In genomic region chr7:45632499-45632898, GRCm38 (mm10) we compare ENCODE assay signal across 8 mouse cellular contexts. TPM values are rescaled to one million over a fixed set of nuclear protein-coding genes. Genes with fewer than 3 reads are reported as not detected.
DNase-seq lines count a peak whose midpoint lies in the region; ATAC-seq and TF ChIP-seq lines count a peak whose summit lies in the region.

No protein-coding gene starts in this region.

- no peak overlapping the region for H3K9ac ChIP-seq in liver, embryonic 12.5 days
- peak overlapping the region; percentile 31 for H3K9ac ChIP-seq in stomach, postnatal 0 days (ENCODE audit: low read length)

- peak overlapping the region; percentile 34 for H3K4me3 ChIP-seq in left cerebral cortex, adult 2 months
- no peak overlapping the region for H3K4me3 ChIP-seq in liver, embryonic 12.5 days
- no peak overlapping the region; the same call in 1 of the 2 replicates for H3K4me3 ChIP-seq in stomach, postnatal 0 days (ENCODE audit: low read depth, low read length)

- no peak for ATAC-seq in liver, embryonic 12.5 days
- peak; percentile 39; the same call in 1 of the 2 replicates for ATAC-seq in stomach, postnatal 0 days (ENCODE audit: low FRiP score, low TSS enrichment)
- no peak for ATAC-seq in erythroblast, adult 5-6 weeks (replicated peaks; ENCODE audit: low FRiP score, poor library complexity, severe bottlenecking)

- no peaks in the 10 kb centered on the region for H3K9me3 ChIP-seq in liver, embryonic 12.5 days (replicated peaks)
- H3K9me3 ChIP-seq in stomach, postnatal 0 days (ENCODE audit: control insufficient read depth, low read length): no peaks in the 10 kb centered on the region

- H3K4me2 ChIP-seq in liver, embryonic 12.5 days: peak overlapping the region; percentile 42
- peak overlapping the region; percentile 41 for H3K4me2 ChIP-seq in stomach, postnatal 0 days (replicated peaks; ENCODE audit: low read depth)

- intact Hi-C loops in left cerebral cortex, adult 2 months (cut with DNase I): no loop called here
- intact Hi-C loops in heart, postnatal 10 days (cut with DNase I): no loop called here

- peak overlapping the region; percentile 64 for H3K27ac ChIP-seq in left cerebral cortex, adult 2 months
- H3K27ac ChIP-seq in liver, embryonic 12.5 days: no peak overlapping the region
- H3K27ac ChIP-seq in stomach, postnatal 0 days (replicated peaks): no peak overlapping the region

- H3K36me3 ChIP-seq in liver, embryonic 12.5 days: peaks cover 6% of the 10 kb centered on the region; the same call in 1 of the 2 replicates
- 0 out of 2 replicates have a peak, but pooled peaks cover 2% of the 10 kb centered on the region for H3K36me3 ChIP-seq in stomach, postnatal 0 days (ENCODE audit: control insufficient read depth, insufficient read depth, low read length)

- peaks cover 55% of the 10 kb centered on the region for H3K27me3 ChIP-seq in liver, embryonic 12.5 days (replicated peaks)
- H3K27me3 ChIP-seq in stomach, postnatal 0 days (ENCODE audit: control insufficient read depth, insufficient read depth, low read length): no peaks in the 10 kb centered on the region

- DNase-seq in left cerebral cortex, adult 2 months (ENCODE audit: extremely low spot score in 1 of 2, low spot score in 2 of 2): peak in 1 of 2 experiments; percentile 36
- DNase-seq in left cerebral cortex, adult 8-10 months (ENCODE audit: low spot score in 2 of 2): no peak
- DNase-seq in cerebellum, postnatal 25 days: peak; percentile 76 to 84
- DNase-seq in heart, postnatal 10 days: peak; percentile 62 to 69
- peak; percentile 81 for DNase-seq in stomach, postnatal 0 days (ENCODE audit: low spot score)
- no peak for DNase-seq in thymus, adult 18-20 months

- H3K4me1 ChIP-seq in liver, embryonic 12.5 days: peaks cover 21% of the 10 kb centered on the region
- H3K4me1 ChIP-seq in stomach, postnatal 0 days (replicated peaks; ENCODE audit: control insufficient read depth, insufficient read depth): peaks cover 2% of the 10 kb centered on the region; the same call in 1 of the 2 replicates

- peak; percentile 44 for TF ChIP-seq CTCF in left cerebral cortex, adult 2 months (IDR thresholded peaks at IDR 0.05)
- peak; percentile 62 for TF ChIP-seq CTCF in stomach, postnatal 0 days (IDR thresholded peaks at IDR 0.05; ENCODE audit: low read depth)

- no peak for TF ChIP-seq EP300 in stomach, postnatal 0 days (optimal IDR thresholded peaks at IDR 0.05)

- 48% methylated on average over 31 of the region's 35 CpGs for WGBS in liver, embryonic 12.5 days (ENCODE audit: insufficient replicate concordance)
- 16% methylated on average over 35 of the region's 35 CpGs for WGBS in stomach, postnatal 0 days

RNA-seq across cellular contexts. Expression of gene Rasip1, which starts 5.2 kb away (rescaled TPM):
- 1 to 10 TPM; 6.1 to 8.0 TPM for total RNA-seq in left cerebral cortex, adult 2 months (2021)
- total RNA-seq in left cerebral cortex, adult 8-10 months (2022): 1 to 10 TPM; 5.9 to 7.6 (median 6.6) TPM
- total RNA-seq in heart, postnatal 10 days (2021): 10 to 100 TPM; 51.9 to 52.4 TPM
- 10.5 and 11.8 TPM in 2 replicates for polyA plus RNA-seq in liver, embryonic 12.5 days (2016; fragmentation: Nextera tagmentation; extraction: Ambion mirVana)
- 5.4 and 6.3 TPM in 2 replicates for polyA plus RNA-seq in stomach, postnatal 0 days (2015; fragmentation: Nextera tagmentation; extraction: Ambion mirVana)
- total RNA-seq in erythroblast, adult 5-6 weeks (2015; ENCODE audit: low replicate concordance): not detected in 2 replicates
- not detected in 2 replicates for total RNA-seq in erythroblast, adult 5-6 weeks (2017; ENCODE audit: low replicate concordance)

RNA-seq across cellular contexts. Expression of gene Mamstr, which starts 7.3 kb away (rescaled TPM):
- 1 to 10 TPM; 3.5 to 3.9 TPM for total RNA-seq in left cerebral cortex, adult 2 months (2021)
- 1 to 10 TPM; 3.5 to 6.0 (median 5.6) TPM for total RNA-seq in left cerebral cortex, adult 8-10 months (2022)
- 1 to 10 TPM; 7.5 to 8.5 TPM for total RNA-seq in heart, postnatal 10 days (2021)
- 0.69 and 0.81 TPM in 2 replicates for polyA plus RNA-seq in liver, embryonic 12.5 days (2016; fragmentation: Nextera tagmentation; extraction: Ambion mirVana)
- polyA plus RNA-seq in stomach, postnatal 0 days (2015; fragmentation: Nextera tagmentation; extraction: Ambion mirVana): 4.6 and 5.5 TPM in 2 replicates
- total RNA-seq in erythroblast, adult 5-6 weeks (2015; ENCODE audit: low replicate concordance): not detected in 2 replicates
- total RNA-seq in erythroblast, adult 5-6 weeks (2017; ENCODE audit: low replicate concordance): not detected in 2 replicates

RNA-seq across cellular contexts. Expression of gene Izumo1, which starts 10.9 kb away (rescaled TPM):
- under 1 TPM in 1 of 2 experiments, not detected in 1; 0.34 TPM for total RNA-seq in left cerebral cortex, adult 2 months (2021)
- total RNA-seq in left cerebral cortex, adult 8-10 months (2022): not detected
- under 1 TPM; 0.22 to 0.65 TPM for total RNA-seq in heart, postnatal 10 days (2021)
- 0.20 and 0.23 TPM in 2 replicates for polyA plus RNA-seq in liver, embryonic 12.5 days (2016; fragmentation: Nextera tagmentation; extraction: Ambion mirVana)
- 0.08 TPM in 2 replicates for polyA plus RNA-seq in stomach, postnatal 0 days (2015; fragmentation: Nextera tagmentation; extraction: Ambion mirVana)
- total RNA-seq in erythroblast, adult 5-6 weeks (2015; ENCODE audit: low replicate concordance): not detected in 2 replicates
- not detected in 2 replicates for total RNA-seq in erythroblast, adult 5-6 weeks (2017; ENCODE audit: low replicate concordance)

RNA-seq across cellular contexts. Expression of gene Fut1, which starts 15.4 kb away (rescaled TPM):
- not detected for total RNA-seq in left cerebral cortex, adult 2 months (2021)
- total RNA-seq in left cerebral cortex, adult 8-10 months (2022): under 1 TPM in 1 of 4 experiments, not detected in 3; 0.21 TPM
- total RNA-seq in heart, postnatal 10 days (2021): not detected
- polyA plus RNA-seq in liver, embryonic 12.5 days (2016; fragmentation: Nextera tagmentation; extraction: Ambion mirVana): 0.15 TPM in 1 of 2 replicates, not detected in the other
- polyA plus RNA-seq in stomach, postnatal 0 days (2015; fragmentation: Nextera tagmentation; extraction: Ambion mirVana): 1.8 and 2.3 TPM in 2 replicates
- total RNA-seq in erythroblast, adult 5-6 weeks (2015; ENCODE audit: low replicate concordance): not detected in 2 replicates
- not detected in 2 replicates for total RNA-seq in erythroblast, adult 5-6 weeks (2017; ENCODE audit: low replicate concordance)

RNA-seq across cellular contexts. Expression of gene Fgf21, which starts 17.2 kb away (rescaled TPM):
- not detected for total RNA-seq in left cerebral cortex, adult 2 months (2021)
- not detected for total RNA-seq in left cerebral cortex, adult 8-10 months (2022)
- total RNA-seq in heart, postnatal 10 days (2021): not detected
- not detected in 2 replicates for polyA plus RNA-seq in liver, embryonic 12.5 days (2016; fragmentation: Nextera tagmentation; extraction: Ambion mirVana)
- 0.69 and 0.90 TPM in 2 replicates for polyA plus RNA-seq in stomach, postnatal 0 days (2015; fragmentation: Nextera tagmentation; extraction: Ambion mirVana)
- total RNA-seq in erythroblast, adult 5-6 weeks (2015; ENCODE audit: low replicate concordance): not detected in 2 replicates
- not detected in 2 replicates for total RNA-seq in erythroblast, adult 5-6 weeks (2017; ENCODE audit: low replicate concordance)

Comparison
In these comparisons a context has a peak if more than half of its experiments do, and no peak if none do; other contexts are left out.
1. DNase-seq: peak in cerebellum, postnatal 25 days (2 of 2), heart, postnatal 10 days (2 of 2) and stomach, postnatal 0 days (single experiment); none in left cerebral cortex, adult 8-10 months (0 of 2) and thymus, adult 18-20 months (0 of 2).
2. RNA of gene Rasip1, which starts 5.2 kb away (total RNA-seq): 51.9 to 52.4 TPM in heart, postnatal 10 days, 6.1 to 8.0 TPM in left cerebral cortex, adult 2 months and 5.9 to 7.6 TPM in left cerebral cortex, adult 8-10 months; not detected in erythroblast, adult 5-6 weeks; every median in the first group is over 4 times any median in the second.
3. RNA of gene Mamstr, which starts 7.3 kb away (total RNA-seq): 7.5 to 8.5 TPM in heart, postnatal 10 days, 3.5 to 6.0 TPM in left cerebral cortex, adult 8-10 months and 3.5 to 3.9 TPM in left cerebral cortex, adult 2 months; not detected in erythroblast, adult 5-6 weeks; every median in the first group is over 4 times any median in the second.